Mouse (Mus musculus) midbrain, embryonic 11.5 days (tissue): ENCODE results near the gene Vmn2r26. TPM values are rescaled to one million over a fixed set of nuclear protein-coding genes. Genes with fewer than 3 reads are reported as not detected.
"Not testable (repeated sequence)": the region's sequence is repeated elsewhere in the genome, so short reads cannot be mapped to it uniquely, and the experiment has no call there.

Experiments
- ATAC-seq: fragments of 200-750 bp; cut with Nextera tagmentation; 2 replicates; pipeline ENCODE4 v1.8.0; 2017; ENCODE audit warnings: moderate TSS enrichment, moderate library complexity; ENCODE audit not compliant: low FRiP score
- DNase-seq: peaks from one replicate; pipeline ENCODE4 v3.0.0; 2015; ENCODE audit warnings: low spot score; ENCODE audit errors: missing footprints
- H3K27ac ChIP-seq: fragments of 300-500 bp; sonication (generic); 2 replicates; pipeline ENCODE4 v1.5.1; 2014; ENCODE audit warnings: low read depth, low read length
- H3K27me3 ChIP-seq: fragments of 300-500 bp; sonication (generic); 2 replicates; pipeline ENCODE4 v1.6.1; 2014; ENCODE audit warnings: mild to moderate bottlenecking, low read length, moderate library complexity, mixed read lengths; ENCODE audit not compliant: control insufficient read depth, insufficient read depth
- H3K36me3 ChIP-seq: fragments of 300-500 bp; sonication (generic); 2 replicates; pipeline ENCODE4 v1.6.1; 2014; ENCODE audit warnings: mild to moderate bottlenecking, low read length, moderate library complexity, mixed read lengths; ENCODE audit not compliant: control insufficient read depth, insufficient read depth
- H3K4me1 ChIP-seq: fragments of 300-500 bp; sonication (generic); 2 replicates; pipeline ENCODE4 v1.6.1; 2014; ENCODE audit warnings: low read length; ENCODE audit not compliant: control insufficient read depth, insufficient read depth
- H3K4me2 ChIP-seq: fragments of 300-500 bp; sonication (generic); 2 replicates; pipeline ENCODE4 v1.6.1; 2014; ENCODE audit warnings: mild to moderate bottlenecking, moderate library complexity
- H3K4me3 ChIP-seq: fragments of 300-500 bp; sonication (generic); 2 replicates; pipeline ENCODE4 v1.5.1; 2014; ENCODE audit warnings: low read depth, low read length
- H3K9ac ChIP-seq: fragments of 300-500 bp; sonication (generic); 2 replicates; pipeline ENCODE4 v1.6.1; 2014; ENCODE audit warnings: low read length
- H3K9me3 ChIP-seq: fragments of 300-500 bp; sonication (generic); 2 replicates; pipeline ENCODE4 v1.6.1; 2016; ENCODE audit warnings: low read length; ENCODE audit not compliant: control insufficient read depth
- WGBS: fragments of 180-500 bp; shearing (Covaris S2); extraction: QIAGEN DNeasy Blood & Tissue Kit; methylation state at CpG from one replicate; pipeline ENCODE4 v1.1.7; 2014; 5-methylcytosine and 5-hydroxymethylcytosine counted together
- polyA plus RNA-seq: library from polyadenylated mRNA; unstranded; fragments of >200 nt; fragmentation: Nextera tagmentation; extraction: Ambion mirVana; gene quantifications from 2 replicates; pipeline ENCODE4 v1.2.1, GENCODE M21; 2014

The Vmn2r26 gene
- not detected in 2 replicates for polyA plus RNA-seq

DNA sequence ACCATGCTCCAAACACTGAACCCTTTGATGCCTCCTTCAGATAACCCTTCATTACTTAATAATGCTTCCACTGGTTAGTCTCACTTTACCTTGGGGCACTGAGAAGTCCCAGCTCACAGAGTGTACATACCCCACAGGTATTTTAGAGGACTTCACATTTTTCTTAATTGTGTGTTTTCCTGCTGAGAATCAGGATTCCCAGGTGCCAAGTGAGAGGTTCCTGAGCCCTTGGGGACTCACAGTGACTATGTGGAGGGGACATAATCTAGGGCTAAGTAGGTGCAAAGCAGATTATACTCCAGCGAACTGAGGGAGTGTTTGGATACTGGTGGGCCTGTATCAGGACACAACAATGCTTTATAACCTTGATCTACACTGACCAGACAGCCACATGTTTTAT is at the start of gene Vmn2r26:
Gene Vmn2r26 (plus strand): TSS at position 301 of the 400 bp plus-strand sequence.
- H3K9me3 ChIP-seq, H3K9ac ChIP-seq: not testable (repeated sequence)

DNA sequence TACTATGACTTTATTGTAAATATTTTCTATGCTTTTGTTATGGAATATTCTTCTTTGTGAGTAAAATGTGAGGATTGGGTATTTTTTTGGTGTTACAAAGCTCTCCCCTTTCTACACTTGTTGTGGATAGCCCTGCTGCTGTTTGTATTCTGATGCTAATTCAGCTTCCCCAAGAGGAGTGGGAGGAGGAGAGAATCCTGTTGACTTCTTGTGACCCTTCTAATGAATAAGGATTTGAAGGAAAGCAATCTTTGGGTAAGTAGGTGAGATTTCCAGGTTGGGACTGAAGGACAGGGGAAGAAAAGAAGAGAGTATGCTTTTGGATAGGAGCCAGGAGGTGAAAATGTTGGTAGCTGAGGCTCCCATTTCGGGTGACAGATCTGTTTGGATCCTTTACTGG is 3.5 kb upstream of the Vmn2r26 start:
- Histone ChIP-seq H3K4me1 (no peaks in the 10 kb centered on the region), H3K4me3 (no peak overlapping the region), H3K36me3 (no peaks in the 10 kb centered on the region), H3K9me3 (no peaks in the 10 kb centered on the region), H3K27me3 (no peaks in the 10 kb centered on the region), H3K4me2 (no peak overlapping the region), H3K9ac (no peak overlapping the region), H3K27ac (no peak overlapping the region)
- no peak for DNase-seq
- no peak for ATAC-seq
- 58% methylated on average over 1 of the region's 1 CpGs for WGBS

More for the DNA sequence above, at the start of gene Vmn2r26:
- not testable (repeated sequence) for H3K27ac ChIP-seq, DNase-seq, H3K4me2 ChIP-seq, ATAC-seq, H3K4me1 ChIP-seq, H3K4me3 ChIP-seq, H3K27me3 ChIP-seq, H3K36me3 ChIP-seq
- WGBS, result 44% methylated on average over 1 of the region's 1 CpGs

DNA sequence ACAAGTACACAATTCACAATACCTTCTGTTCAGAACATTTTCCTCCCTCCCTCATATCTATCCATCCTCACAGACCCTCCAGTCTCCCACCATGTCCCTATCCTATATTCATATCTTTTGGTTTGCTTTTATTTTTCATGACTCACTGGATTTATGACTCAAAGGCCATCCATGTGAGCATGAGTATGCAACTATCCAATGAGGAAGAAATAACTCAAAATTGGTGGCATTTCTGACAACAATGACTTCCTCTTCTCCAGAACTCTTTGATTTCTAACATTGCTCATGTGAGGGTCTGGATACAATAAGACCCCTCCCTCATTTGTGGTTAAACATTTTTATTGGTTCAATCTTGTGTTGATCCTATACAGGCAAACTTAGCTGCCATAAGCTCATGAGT is 24.0 kb downstream of the Vmn2r26 start:
- H3K4me3 ChIP-seq, result no peak overlapping the region
- no peaks in the 10 kb centered on the region for H3K9me3 ChIP-seq
- no peak overlapping the region for H3K9ac ChIP-seq
- DNase-seq (no peak), ATAC-seq (no peak)
- H3K36me3 ChIP-seq, result no peaks in the 10 kb centered on the region
- H3K4me1 ChIP-seq, result no peaks in the 10 kb centered on the region
- no peaks in the 10 kb centered on the region for H3K27me3 ChIP-seq
- no peak overlapping the region for H3K27ac ChIP-seq
- no peak overlapping the region for H3K4me2 ChIP-seq

DNA sequence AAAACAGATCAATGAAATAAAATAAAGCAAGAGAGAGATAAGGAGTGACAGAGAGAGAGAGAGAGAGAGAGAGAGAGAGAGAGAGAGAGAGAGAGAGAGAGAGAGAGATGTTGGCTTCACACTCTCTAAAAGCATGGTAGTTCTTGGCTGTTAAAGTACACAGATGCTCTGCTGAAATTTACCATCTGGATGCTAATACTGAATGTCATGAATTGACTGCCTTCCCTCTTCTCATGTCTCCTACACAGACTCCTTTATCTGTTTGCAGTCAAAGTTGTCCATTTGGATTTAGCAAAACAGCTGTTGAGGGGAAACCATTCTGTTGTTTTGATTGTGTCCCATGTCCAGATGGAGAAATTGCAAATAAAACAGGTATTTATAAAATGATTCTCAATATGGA is 29.2 kb downstream of the Vmn2r26 start:
- H3K4me3 ChIP-seq, H3K9me3 ChIP-seq, H3K27me3 ChIP-seq, H3K27ac ChIP-seq, H3K9ac ChIP-seq, DNase-seq, H3K4me2 ChIP-seq, H3K4me1 ChIP-seq, ATAC-seq, H3K36me3 ChIP-seq: not testable (repeated sequence)

DNA sequence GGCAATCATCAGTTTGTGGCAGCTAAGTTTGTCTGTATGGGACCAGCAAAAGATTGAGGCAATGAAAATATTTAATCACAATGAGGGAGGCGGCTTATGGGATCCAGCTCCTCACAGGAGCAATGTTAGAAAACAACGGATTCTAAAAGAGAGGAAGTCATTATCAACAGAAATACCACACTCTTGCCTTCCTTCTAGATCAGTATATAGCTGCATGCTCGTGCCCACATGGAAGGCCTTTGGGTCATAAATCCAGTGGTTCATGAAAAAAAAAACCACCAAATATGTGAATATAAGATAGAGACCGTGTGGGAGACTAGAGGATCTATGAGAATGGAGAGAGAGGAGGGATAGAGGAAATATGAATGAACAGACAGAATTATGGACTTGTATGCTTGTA is 78.0 kb downstream of the Vmn2r26 start:
- 82% methylated on average over 4 of the region's 4 CpGs for WGBS
- Histone ChIP-seq H3K27me3 (no peaks in the 10 kb centered on the region), H3K4me2 (no peak overlapping the region), H3K27ac (no peak overlapping the region), H3K9ac (no peak overlapping the region), H3K4me3 (no peak overlapping the region), H3K36me3 (no peaks in the 10 kb centered on the region), H3K9me3 (no peaks in the 10 kb centered on the region), H3K4me1 (no peaks in the 10 kb centered on the region)
- ATAC-seq, result no peak
- no peak for DNase-seq

Other genes starting within 250 kb of the Vmn2r26 start
- not detected in 2 replicates for gene Vmn2r24, start 245.7 kb upstream of the Vmn2r26 start, polyA plus RNA-seq
- not detected in 2 replicates for gene Vmn2r25, start 171.1 kb upstream of the Vmn2r26 start, polyA plus RNA-seq
- not detected in 2 replicates for gene Vmn2r27, start 207.3 kb downstream of the Vmn2r26 start, polyA plus RNA-seq